Mouse (Mus musculus) layer of hippocampus, adult 18-20 months (tissue): Measurements from ENCODE around the gene Arid4a. TPM values are rescaled to one million over a fixed set of nuclear protein-coding genes. Genes with fewer than 3 reads are reported as not detected.
"Not testable (repeated sequence)": the region's sequence is repeated elsewhere in the genome, so short reads cannot be mapped to it uniquely, and the experiment has no call there.

ENCODE experiments used
- DNase-seq, 2 experiments: peaks; one replicate each; pipeline ENCODE4 v3.0.0; 2022; ENCODE audit warnings: low spot score in 2 of 2
- total RNA-seq, 2 experiments: library from RNA; stranded (reverse); gene quantifications; 2 replicates each; pipeline ENCODE4 v1.2.3; 2021

Arid4a gene
- total RNA-seq, 2 experiments from 2014 or later = 40.9 to 44.2 TPM

- DNase-seq = no peak
Observed at GRCm38 (mm10) chr12:71052341-71052995, 36.7 kb downstream of the Arid4a start.

- no peak for DNase-seq
Observed at GRCm38 (mm10) chr12:71053031-71053430, 37.2 kb downstream of the Arid4a start.

GRCm38 (mm10) chr12:71053486-71053885 is 37.7 kb downstream of the Arid4a start:
- no peak for DNase-seq

GRCm38 (mm10) chr12:71055537-71055936 is 39.7 kb downstream of the Arid4a start:
- no peak for DNase-seq

GRCm38 (mm10) chr12:71059741-71060140 is 44.0 kb downstream of the Arid4a start:
- DNase-seq = no peak

- no peak for DNase-seq
Observed at GRCm38 (mm10) chr12:71069846-71070245, 54.1 kb downstream of the Arid4a start.

GRCm38 (mm10) chr12:71072048-71072447 is 56.3 kb downstream of the Arid4a start:
- no peak for DNase-seq

GRCm38 (mm10) chr12:71073113-71073730 is 57.4 kb downstream of the Arid4a start:
- DNase-seq = peak; percentile 50 to 69

GRCm38 (mm10) chr12:71086331-71086730 is 70.5 kb downstream of the Arid4a start:
- DNase-seq = no peak

- DNase-seq = not testable (repeated sequence)
Observed at GRCm38 (mm10) chr12:71104275-71104674, 88.5 kb downstream of the Arid4a start.

- DNase-seq = no peak
Observed at GRCm38 (mm10) chr12:71107216-71107771, 91.5 kb downstream of the Arid4a start.

GRCm38 (mm10) chr12:71111331-71111730 is 95.5 kb downstream of the Arid4a start, which contains the start of gene Tomm20l:
Gene Tomm20l (plus strand): TSS chr12:71111428.
- DNase-seq = no peak

GRCm38 (mm10) chr12:71113074-71113473 is 97.3 kb downstream of the Arid4a start:
- DNase-seq = no peak

GRCm38 (mm10) chr12:71113675-71114288 is 98.0 kb downstream of the Arid4a start:
- peak; percentile 40 to 77 for DNase-seq

GRCm38 (mm10) chr12:71116411-71116810 is 100.6 kb downstream of the Arid4a start:
- no peak for DNase-seq

GRCm38 (mm10) chr12:71122731-71123130 is 106.9 kb downstream of the Arid4a start:
- DNase-seq = no peak

- no peak for DNase-seq
Observed at GRCm38 (mm10) chr12:71123286-71123685, 107.5 kb downstream of the Arid4a start.

- no peak for DNase-seq
Observed at GRCm38 (mm10) chr12:71135581-71135980, 119.8 kb downstream of the Arid4a start.

GRCm38 (mm10) chr12:71136130-71136973 is 120.6 kb downstream of the Arid4a start, which contains the start of the genes Timm9 and 2700049A03Rik:
Gene Timm9 (minus strand): TSS chr12:71136684.
Gene 2700049A03Rik (plus strand): TSS chr12:71136848.
- peak; percentile 77 to 88 for DNase-seq

- DNase-seq = peak; percentile 51 to 82
Observed at GRCm38 (mm10) chr12:71136974-71137491, 121.2 kb downstream of the Arid4a start.

- DNase-seq = no peak
Observed at GRCm38 (mm10) chr12:71137686-71138085, 121.9 kb downstream of the Arid4a start.
